Comparison of ENCODE assay signal across 8 mouse cellular contexts in the genomic region with DNA sequence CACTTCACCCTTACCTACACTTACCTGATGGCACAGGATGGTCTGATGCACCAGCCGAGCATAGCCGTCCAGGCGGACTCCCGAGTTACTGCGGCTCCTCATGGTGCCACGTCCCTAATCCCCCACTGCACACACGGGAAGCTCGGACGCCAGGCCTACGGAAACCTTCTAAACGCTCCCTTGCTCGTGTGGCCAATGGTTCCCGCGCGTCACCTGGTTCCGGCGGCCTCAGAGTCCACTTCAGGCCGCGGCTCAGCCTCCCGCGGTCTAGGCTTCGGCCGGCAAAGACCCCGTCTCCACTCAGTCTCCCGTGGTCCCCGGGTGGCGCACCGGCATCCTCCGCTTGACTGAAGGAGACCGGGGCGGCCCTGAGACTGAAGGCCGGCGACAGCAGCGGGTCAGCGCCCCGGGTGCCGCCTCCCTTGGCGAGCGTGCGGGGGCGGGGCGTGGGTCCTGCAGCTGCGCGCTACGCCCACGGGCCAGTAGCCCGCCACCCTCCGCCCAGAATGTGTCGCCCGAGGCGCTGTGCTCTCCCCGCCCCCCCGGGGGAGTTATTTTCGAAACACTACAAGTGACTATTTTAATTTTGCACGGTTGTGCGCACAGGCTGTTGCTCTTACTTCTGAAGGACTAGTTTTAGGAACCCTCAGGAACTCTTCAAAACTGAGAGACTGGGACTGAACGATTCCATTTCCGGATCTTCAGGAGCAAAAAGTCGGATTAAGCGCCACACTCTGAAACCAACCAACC. TPM values are rescaled to one million over a fixed set of nuclear protein-coding genes. Genes with fewer than 3 reads are reported as not detected.
A peak's percentile ranks its signal among the peaks of the same experiment; 100 is the strongest.
DNase-seq lines count a peak whose midpoint lies in the region; ATAC-seq and TF ChIP-seq lines count a peak whose summit lies in the region.

A gene (minus strand): TSS at position 424 of the 750 bp plus-strand sequence.

- TF ChIP-seq CTCF in brain, embryonic 14.5 days (IDR thresholded peaks at IDR 0.05; ENCODE audit: borderline replicate concordance, extremely low read depth, insufficient read depth, insufficient read length) = no peak

- DNase-seq in 3T3-L1 (ENCODE audit: low read depth, low spot score) = peak; percentile 75
- DNase-seq in brain, embryonic 14.5 days (ENCODE audit: low read depth) = peak; percentile 67
- peak; percentile 90 for DNase-seq in kidney, postnatal 14 days
- DNase-seq in natural killer cell, adult 2 months (ENCODE audit: low spot score in 2 of 2) = peak; percentile 44 to 61

- H3K27me3 ChIP-seq in heart, embryonic 13.5 days (replicated peaks) = peaks cover 20% of the 10 kb centered on the region
- peaks cover 29% of the 10 kb centered on the region for H3K27me3 ChIP-seq in liver, embryonic 12.5 days (replicated peaks)
- H3K27me3 ChIP-seq in stomach, embryonic 14.5 days (ENCODE audit: control insufficient read depth, insufficient read depth, low read length) = no peaks in the 10 kb centered on the region

- peak within 1 kb of the TSS; percentile 84 for H3K9ac ChIP-seq in heart, embryonic 13.5 days
- H3K9ac ChIP-seq in liver, embryonic 12.5 days = peak within 1 kb of the TSS; percentile 50; the same call in 1 of the 2 replicates
- peak within 1 kb of the TSS; percentile 36; the same call in 1 of the 2 replicates for H3K9ac ChIP-seq in stomach, embryonic 14.5 days (replicated peaks; ENCODE audit: low read depth, low read length)

- TF ChIP-seq POLR2A in brain, embryonic 14.5 days (IDR thresholded peaks at IDR 0.05; ENCODE audit: borderline replicate concordance, extremely low read depth, insufficient read depth, insufficient read length, poor library complexity, severe bottlenecking) = 0 out of 2 replicates have a peak, but pooled peaks have one; percentile 20

- ATAC-seq in erythroid progenitor cell, adult 5-6 weeks (replicated peaks; ENCODE audit: low FRiP score, poor library complexity, severe bottlenecking) = peak; percentile 91
- peak; percentile 58 for ATAC-seq in heart, embryonic 13.5 days (ENCODE audit: extremely low read depth, insufficient number of reproducible peaks, low FRiP score, low TSS enrichment)
- peak; percentile 84 for ATAC-seq in liver, embryonic 12.5 days
- peak; percentile 89; the same call in 1 of the 2 replicates for ATAC-seq in stomach, embryonic 14.5 days (ENCODE audit: insufficient number of reproducible peaks, insufficient read depth, low FRiP score, low read depth)

- H3K4me2 ChIP-seq in heart, embryonic 13.5 days = peak within 1 kb of the TSS; percentile 70
- H3K4me2 ChIP-seq in liver, embryonic 12.5 days = peak within 1 kb of the TSS; percentile 71
- peak within 1 kb of the TSS; percentile 44 for H3K4me2 ChIP-seq in stomach, embryonic 14.5 days (replicated peaks; ENCODE audit: low read depth, low read length)

- no peaks in the 10 kb centered on the region for H3K36me3 ChIP-seq in heart, embryonic 13.5 days
- H3K36me3 ChIP-seq in liver, embryonic 12.5 days = no peaks in the 10 kb centered on the region
- H3K36me3 ChIP-seq in stomach, embryonic 14.5 days (ENCODE audit: control insufficient read depth, insufficient read depth, low read length) = no peaks in the 10 kb centered on the region

- peak within 1 kb of the TSS; percentile 67 for H3K4me3 ChIP-seq in heart, embryonic 13.5 days
- H3K4me3 ChIP-seq in liver, embryonic 12.5 days = peak within 1 kb of the TSS; percentile 59
- H3K4me3 ChIP-seq in stomach, embryonic 14.5 days (ENCODE audit: low read depth, low read length) = peak within 1 kb of the TSS; percentile 42

- H3K4me1 ChIP-seq in heart, embryonic 13.5 days = peaks cover 4% of the 10 kb centered on the region
- H3K4me1 ChIP-seq in liver, embryonic 12.5 days = no peaks in the 10 kb centered on the region
- no peaks in the 10 kb centered on the region for H3K4me1 ChIP-seq in stomach, embryonic 14.5 days (ENCODE audit: control insufficient read depth, insufficient read depth, low read length)

- no peaks in the 10 kb centered on the region for H3K9me3 ChIP-seq in heart, embryonic 13.5 days
- no peaks in the 10 kb centered on the region for H3K9me3 ChIP-seq in liver, embryonic 12.5 days (replicated peaks)
- no peaks in the 10 kb centered on the region for H3K9me3 ChIP-seq in stomach, embryonic 14.5 days (ENCODE audit: control insufficient read depth, low read depth, low read length)

- H3K27ac ChIP-seq in heart, embryonic 13.5 days (replicated peaks) = peak within 1 kb of the TSS; percentile 56
- no peak within 1 kb of the TSS for H3K27ac ChIP-seq in liver, embryonic 12.5 days
- H3K27ac ChIP-seq in stomach, embryonic 14.5 days (ENCODE audit: low read length) = no peak within 1 kb of the TSS

- 15% methylated on average over 45 of the region's 60 CpGs for WGBS in heart, embryonic 13.5 days
- WGBS in liver, embryonic 12.5 days (ENCODE audit: insufficient replicate concordance) = 7% methylated on average over 51 of the region's 60 CpGs
- 21% methylated on average over 51 of the region's 60 CpGs for WGBS in stomach, embryonic 14.5 days

RNA-seq across cellular contexts. Expression of the gene that starts here (rescaled TPM):
- polyA plus RNA-seq in brain, embryonic 14.5 days (2012; rRNA removed) = 7.4 and 7.9 TPM in 2 replicates
- total RNA-seq in erythroid progenitor cell, adult 5-6 weeks (2015; ENCODE audit: low replicate concordance) = 1.4 and 1.7 TPM in 2 replicates
- total RNA-seq in erythroid progenitor cell, adult 5-6 weeks (2017; ENCODE audit: low replicate concordance) = 0.53 and 1.9 TPM in 2 replicates
- polyA plus RNA-seq in heart, embryonic 13.5 days (2015; fragmentation: Nextera tagmentation; extraction: Ambion mirVana) = 9.1 and 9.7 TPM in 2 replicates
- 2.1 TPM in 2 replicates for polyA plus RNA-seq in liver, embryonic 12.5 days (2016; fragmentation: Nextera tagmentation; extraction: Ambion mirVana)
- polyA plus RNA-seq in stomach, embryonic 14.5 days (2014; fragmentation: Nextera tagmentation; extraction: Ambion mirVana) = 10.9 and 11.5 TPM in 2 replicates
